Mouse (Mus musculus) kidney, postnatal 14 days (tissue): ENCODE results near the gene Tceal8.

Experiments used
- DNase-seq: peaks from one replicate; pipeline ENCODE4 v3.0.0; 2022; ENCODE audit warnings: mixed read lengths

The Tceal8 gene

GRCm38 (mm10) chrX:136127038-136127743, 45.0 kb downstream of the Tceal8 start:
- DNase-seq, result no peak
